Mouse (Mus musculus) megakaryocyte-erythroid progenitor cell, adult 5-6 weeks (primary cell): Measurements from ENCODE around the gene Fam129c. TPM values are rescaled to one million over a fixed set of nuclear protein-coding genes. Genes with fewer than 3 reads are reported as not detected.

Source experiments
- ATAC-seq: replicated peaks from 2 replicates; pipeline ENCODE4 v1.8.0; 2016; ENCODE audit warnings: mild to moderate bottlenecking, inconsistent platforms; ENCODE audit not compliant: severe bottlenecking, poor library complexity, low FRiP score, low TSS enrichment
- total RNA-seq, 2 experiments: library from RNA; stranded (forward) in 1 of 2; stranded (reverse) in 1 of 2; fragments of 200-1000, 215-1000 nt in 1 of 2; fragments of >200 nt in 1 of 2; fragmentation: Nextera tagmentation in 1 of 2; gene quantifications; 2 replicates each; pipeline ENCODE4 v1.2.3; 2014 to 2017

Gene Fam129c
- total RNA-seq, 2 experiments from 2014 or later, result 0.14 to 42.5 TPM

- no peak for ATAC-seq
Observed at GRCm38 (mm10) chr8:71572077-71572476, 25.4 kb upstream of the Fam129c start.

GRCm38 (mm10) chr8:71572847-71573633, 24.4 kb upstream of the Fam129c start:
- no peak for ATAC-seq

- no peak for ATAC-seq
Observed at GRCm38 (mm10) chr8:71574426-71574825, 23.0 kb upstream of the Fam129c start.

- ATAC-seq, result no peak
Observed at GRCm38 (mm10) chr8:71575020-71575419, 22.4 kb upstream of the Fam129c start.

GRCm38 (mm10) chr8:71577856-71578387, 19.5 kb upstream of the Fam129c start:
- no peak for ATAC-seq

- no peak for ATAC-seq
Observed at GRCm38 (mm10) chr8:71579009-71579408, 18.4 kb upstream of the Fam129c start.

GRCm38 (mm10) chr8:71579476-71579875, 18.0 kb upstream of the Fam129c start:
- ATAC-seq, result no peak

GRCm38 (mm10) chr8:71580201-71580600, 17.2 kb upstream of the Fam129c start:
- no peak for ATAC-seq

- ATAC-seq, result no peak
Observed at GRCm38 (mm10) chr8:71586891-71587290, 10.6 kb upstream of the Fam129c start.

- no peak for ATAC-seq
Observed at GRCm38 (mm10) chr8:71588762-71589161, 8.7 kb upstream of the Fam129c start.

GRCm38 (mm10) chr8:71591017-71591416, 6.4 kb upstream of the Fam129c start:
- ATAC-seq, result no peak

- peak; percentile 87 for ATAC-seq
Observed at GRCm38 (mm10) chr8:71591471-71592373, 5.7 kb upstream of the Fam129c start, which contains the start of gene Pgls. Gene Pgls (plus strand): TSS chr8:71592176.

- no peak for ATAC-seq
Observed at GRCm38 (mm10) chr8:71592374-71593170, 4.9 kb upstream of the Fam129c start.

- no peak for ATAC-seq
Observed at GRCm38 (mm10) chr8:71593556-71594323, 3.7 kb upstream of the Fam129c start.

GRCm38 (mm10) chr8:71594324-71594722, 3.1 kb upstream of the Fam129c start:
- ATAC-seq, result no peak

- peak; percentile 50 for ATAC-seq
Observed at GRCm38 (mm10) chr8:71595862-71596261, 1.6 kb upstream of the Fam129c start.

GRCm38 (mm10) chr8:71596384-71596783, 1.1 kb upstream of the Fam129c start:
- ATAC-seq, result no peak

- ATAC-seq, result no peak
Observed at GRCm38 (mm10) chr8:71596798-71597197, 650 bp upstream of the Fam129c start.

- no peak for ATAC-seq
Observed at GRCm38 (mm10) chr8:71598375-71598774, 927 bp downstream of the Fam129c start.
